ENCODE assay signal across 12 mouse cellular contexts in genomic region chr3:140409239-140409638, GRCm38 (mm10).
"Had no signal": no experiment of that assay in that cellular context is flagged by ENCODE, and none has a peak within 500 bp of the region (broad histone marks: within the 10 kb centered on the region; RNA-seq: fewer than 3 reads in every experiment).

No protein-coding gene starts in this region.

- H3K4me1 ChIP-seq: limb, embryonic 15.5 days; liver, embryonic 12.5 days; midbrain, embryonic 15.5 days had no signal

- DNase-seq: kidney, adult 8-10 months; kidney, postnatal 25 days; lung, embryonic 14.5 days; lung, postnatal 10 days; lung, postnatal 4 days; right cerebral cortex, postnatal 14 days; thymus, postnatal 36 days had no signal

- H3K9ac ChIP-seq: limb, embryonic 15.5 days; liver, embryonic 12.5 days; lung, embryonic 14.5 days; midbrain, embryonic 15.5 days had no signal

- ATAC-seq: liver, embryonic 12.5 days; midbrain, embryonic 15.5 days had no signal

- H3K9me3 ChIP-seq: limb, embryonic 15.5 days; liver, embryonic 12.5 days; midbrain, embryonic 15.5 days had no signal

- H3K27me3 ChIP-seq: limb, embryonic 15.5 days; liver, embryonic 12.5 days; midbrain, embryonic 15.5 days had no signal

- H3K36me3 ChIP-seq: limb, embryonic 15.5 days; liver, embryonic 12.5 days; midbrain, embryonic 15.5 days had no signal

- H3K4me3 ChIP-seq: left cerebral cortex, adult 2 months; limb, embryonic 15.5 days; liver, embryonic 12.5 days; midbrain, embryonic 15.5 days had no signal

- H3K4me2 ChIP-seq: limb, embryonic 15.5 days; liver, embryonic 12.5 days; lung, embryonic 14.5 days; midbrain, embryonic 11.5 days; midbrain, embryonic 15.5 days had no signal

- H3K27ac ChIP-seq: left cerebral cortex, adult 2 months; limb, embryonic 15.5 days; liver, embryonic 12.5 days; midbrain, embryonic 15.5 days had no signal
